Mouse (Mus musculus): ENCODE results near the gene Pax2. TPM values are rescaled to one million over a fixed set of nuclear protein-coding genes. Genes with fewer than 3 reads are reported as not detected.

Pax2 gene
- not detected in 2 replicates for total RNA-seq (2023)

GRCm38 (mm10) chr19:44755693-44756420, at the start of gene Pax2:
Gene Pax2, plus strand, starts transcription at chr19:44756045.

Other genes starting within 250 kb of the Pax2 start
- 0.73 and 1.7 TPM in 2 replicates for gene Sec31b, start 210.2 kb upstream of the Pax2 start, total RNA-seq (2023)
- gene Gm20538, start 203.2 kb upstream of the Pax2 start, total RNA-seq (2023): not detected in 2 replicates
- 164 and 178 TPM in 2 replicates for gene Ndufb8, start 200.6 kb upstream of the Pax2 start, total RNA-seq (2023)
- 40.0 and 46.5 TPM in 2 replicates for gene Hif1an, start 193.2 kb upstream of the Pax2 start, total RNA-seq (2023)
- gene Slf2, start 175.1 kb downstream of the Pax2 start, total RNA-seq (2023): 22.5 and 30.9 TPM in 2 replicates
- gene Sema4g, start 233.1 kb downstream of the Pax2 start, total RNA-seq (2023): not detected in 2 replicates
- 5.9 and 7.2 TPM in 2 replicates for gene Twnk, start 249.6 kb downstream of the Pax2 start, total RNA-seq (2023)

Data from neutrophil, adult 65 days (primary cell).